Mouse (Mus musculus) spleen, embryonic (tissue): Measurements from ENCODE around the gene Mri1.

Source experiments
- CTCF ChIA-PET: fragments of 350-600 bp; sonication (Branson Sonifier 250); formaldehyde crosslinking; loops from one replicate; lab custom pipeline; 2022; lab: Charles Lee

The Mri1 gene

GRCm38 (mm10) chr8:84236998-84237473 is 20.1 kb downstream of the Mri1 start, which contains the start of gene Zswim4:
TSS of gene Zswim4 (minus strand) at chr8:84237055.
- CTCF ChIA-PET = no interaction called here

- CTCF ChIA-PET = interaction anchor here (0.6 kb wide), 1 partner anchor 16 kb away, joined by 3 read pairs; no protein-coding TSS in a partner anchor
These were observed 20.6 kb downstream of the Mri1 start for GRCm38 (mm10) chr8:84236410-84236997.

GRCm38 (mm10) chr8:84235746-84236409 is 21.2 kb downstream of the Mri1 start:
- CTCF ChIA-PET = interaction anchor here (0.6 kb wide), 2 partner anchors 15 to 196 kb away, joined by 3 to 4 read pairs; no protein-coding TSS in a partner anchor

- CTCF ChIA-PET = no interaction called here
These were observed 24.1 kb downstream of the Mri1 start for GRCm38 (mm10) chr8:84233055-84233454.

GRCm38 (mm10) chr8:84230735-84231134 is 26.4 kb downstream of the Mri1 start:
- CTCF ChIA-PET = no interaction called here

GRCm38 (mm10) chr8:84223322-84224029 is 33.6 kb downstream of the Mri1 start:
- CTCF ChIA-PET = no interaction called here

- CTCF ChIA-PET = interaction anchor here (0.8 kb wide), 1 partner anchor 15 kb away, joined by 5 read pairs; no protein-coding TSS in a partner anchor
These were observed 34.5 kb downstream of the Mri1 start for GRCm38 (mm10) chr8:84222566-84223165.

- CTCF ChIA-PET = interaction anchor here (0.7 to 1.3 kb wide), 2 partner anchors 27 to 44 kb away, joined by 3 read pairs; no protein-coding TSS in a partner anchor
These were observed 37.0 kb downstream of the Mri1 start for GRCm38 (mm10) chr8:84220105-84220504.

GRCm38 (mm10) chr8:84218143-84218542 is 39.0 kb downstream of the Mri1 start:
- CTCF ChIA-PET = interaction anchor here (0.8 kb wide), 1 partner anchor 8 kb away, joined by 3 read pairs; no protein-coding TSS in a partner anchor

GRCm38 (mm10) chr8:84217206-84217605 is 39.9 kb downstream of the Mri1 start:
- CTCF ChIA-PET = no interaction called here

- CTCF ChIA-PET = interaction anchor here (0.6 kb wide), 1 partner anchor 65 kb away, joined by 3 read pairs; no protein-coding TSS in a partner anchor
These were observed 43.8 kb downstream of the Mri1 start for GRCm38 (mm10) chr8:84213277-84213676.

- CTCF ChIA-PET = interaction anchor here (0.7 to 0.9 kb wide), 2 partner anchors 29 to 257 kb away, joined by 3 to 7 read pairs; partner anchors contain the start of genes Asf1b and Gm10644
These were observed 45.1 kb downstream of the Mri1 start for GRCm38 (mm10) chr8:84211881-84212563.

- CTCF ChIA-PET = interaction anchor here (0.9 to 2.5 kb wide), 2 partner anchors 26 to 28 kb away, joined by 3 to 24 read pairs; partner anchors contain the start of gene Nanos3
These were observed 45.9 kb downstream of the Mri1 start for GRCm38 (mm10) chr8:84211202-84211601.

- CTCF ChIA-PET = interaction anchor here (1.9 to 2.5 kb wide), 2 partner anchors 22 to 25 kb away, joined by 7 to 24 read pairs; partner anchors contain the start of gene Nanos3
These were observed 46.8 kb downstream of the Mri1 start for GRCm38 (mm10) chr8:84210167-84210791.

- CTCF ChIA-PET = interaction anchor here (0.6 to 2.5 kb wide), 6 partner anchors 14 to 69 kb away, joined by 3 to 24 read pairs (median 6); partner anchors contain the start of gene Nanos3
These were observed 48.4 kb downstream of the Mri1 start for GRCm38 (mm10) chr8:84208381-84209380.

- CTCF ChIA-PET = interaction anchor here (0.6 to 1.6 kb wide), 4 partner anchors 13 to 19 kb away, joined by 3 to 5 read pairs (median 4); no protein-coding TSS in a partner anchor
These were observed 49.3 kb downstream of the Mri1 start for GRCm38 (mm10) chr8:84207811-84208210.

GRCm38 (mm10) chr8:84206666-84207065 is 50.5 kb downstream of the Mri1 start:
- CTCF ChIA-PET = interaction anchor here (0.6 to 1.6 kb wide), 5 partner anchors 18 to 864 kb away, joined by 3 to 8 read pairs (median 4); no protein-coding TSS in a partner anchor

GRCm38 (mm10) chr8:84205073-84205472 is 52.1 kb downstream of the Mri1 start:
- CTCF ChIA-PET = no interaction called here
